Mouse (Mus musculus) ES-E14 (cell line): ENCODE measurements around the gene Nsun2.

Experiments
- HCFC1 ChIP-seq: IDR thresholded peaks from 2 replicates; pipeline ENCODE4 v1.6.1; 2012; ENCODE audit warnings: low read length, inconsistent platforms, borderline replicate concordance; ENCODE audit not compliant: insufficient read depth
- MAFK ChIP-seq: IDR thresholded peaks from 2 replicates; pipeline ENCODE4 v1.6.1; 2014; ENCODE audit warnings: mild to moderate bottlenecking, low read depth, low read length, inconsistent platforms; ENCODE audit not compliant: insufficient read depth
- ZC3H11A ChIP-seq: IDR thresholded peaks from 2 replicates; pipeline ENCODE4 v1.6.1; 2012; ENCODE audit warnings: low read depth, mild to moderate bottlenecking, inconsistent platforms, low read length, borderline replicate concordance

DNA sequence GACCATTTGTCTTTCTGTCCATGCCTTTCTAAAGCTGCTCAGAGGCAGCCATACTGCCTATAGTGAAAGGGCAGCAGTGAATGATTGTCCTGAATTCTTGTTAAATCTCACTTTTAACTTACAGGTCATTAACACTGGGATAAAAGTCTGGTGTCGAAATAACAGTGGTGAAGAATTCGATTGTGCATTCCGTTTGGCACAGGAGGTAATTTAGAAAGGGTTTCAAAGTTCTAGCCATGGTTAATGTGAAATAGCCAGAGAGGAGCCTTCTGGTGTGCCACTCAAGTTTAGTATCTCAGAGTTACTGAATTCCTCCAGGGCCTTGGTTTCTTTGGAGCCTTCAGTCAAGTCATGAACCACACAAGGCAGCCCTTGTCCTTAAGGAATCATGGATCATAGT, 97.6 kb downstream of the Nsun2 start:
- TF ChIP-seq MAFK (no peak), ZC3H11A (no peak), HCFC1 (no peak)
